Mouse (Mus musculus): Measurements from ENCODE around the gene Pbx4. TPM values are rescaled to one million over a fixed set of nuclear protein-coding genes. Genes with fewer than 3 reads are reported as not detected.

Pbx4 gene
- polyA plus RNA-seq, 1 experiment from 2014 or later: 48.7 TPM

- no peaks in the 10 kb centered on the region for H3K4me1 ChIP-seq (replicated peaks; ENCODE audit: control insufficient read depth, insufficient read depth, low read length)
- WGBS: 78% methylated on average over 7 of the region's 7 CpGs
- ATAC-seq (replicated peaks; ENCODE audit: low FRiP score): no peak
Observed at GRCm38 (mm10) chr8:69850926-69851506, 18.7 kb downstream of the Pbx4 start.

GRCm38 (mm10) chr8:69853869-69854268 is 21.6 kb downstream of the Pbx4 start:
- no peak for DNase-seq (ENCODE audit: low spot score)
- no peak for ATAC-seq (replicated peaks; ENCODE audit: low FRiP score)
- Histone ChIP-seq H3K36me3 (ENCODE audit: control insufficient read depth, insufficient read depth, low read length) (no peaks in the 10 kb centered on the region), H3K4me3 (ENCODE audit: low read depth, low read length) (no peak overlapping the region), H3K4me1 (replicated peaks; ENCODE audit: control insufficient read depth, insufficient read depth, low read length) (no peaks in the 10 kb centered on the region), H3K9ac (ENCODE audit: low read length) (no peak overlapping the region), H3K27me3 (ENCODE audit: control insufficient read depth, insufficient read depth, low read length) (no peaks in the 10 kb centered on the region), H3K4me2 (ENCODE audit: low read depth, low read length, severe bottlenecking) (no peak overlapping the region), H3K9me3 (ENCODE audit: control insufficient read depth, low read length) (no peaks in the 10 kb centered on the region), H3K27ac (ENCODE audit: low read depth, low read length) (no peak overlapping the region)
- WGBS: 90% methylated on average over 10 of the region's 10 CpGs

More at GRCm38 (mm10) chr8:69850926-69851506, 18.7 kb downstream of the Pbx4 start:
- Histone ChIP-seq H3K9me3 (ENCODE audit: control insufficient read depth, low read length) (no peaks in the 10 kb centered on the region), H3K27ac (ENCODE audit: low read depth, low read length) (no peak overlapping the region), H3K36me3 (ENCODE audit: control insufficient read depth, insufficient read depth, low read length) (no peaks in the 10 kb centered on the region), H3K9ac (ENCODE audit: low read length) (no peak overlapping the region), H3K4me3 (ENCODE audit: low read depth, low read length) (no peak overlapping the region), H3K4me2 (ENCODE audit: low read depth, low read length, severe bottlenecking) (no peak overlapping the region), H3K27me3 (ENCODE audit: control insufficient read depth, insufficient read depth, low read length) (no peaks in the 10 kb centered on the region)
- DNase-seq (ENCODE audit: low spot score): no peak

GRCm38 (mm10) chr8:69860807-69861206 is 28.5 kb downstream of the Pbx4 start:
- WGBS: 58% methylated on average over 4 of the region's 4 CpGs
- no peak for DNase-seq (ENCODE audit: low spot score)
- no peaks in the 10 kb centered on the region; the same call in 1 of the 2 replicates for H3K36me3 ChIP-seq (ENCODE audit: control insufficient read depth, insufficient read depth, low read length)

GRCm38 (mm10) chr8:69861251-69861650 is 29.0 kb downstream of the Pbx4 start:
- Histone ChIP-seq H3K4me3 (ENCODE audit: low read depth, low read length) (no peak overlapping the region), H3K9ac (ENCODE audit: low read length) (no peak overlapping the region), H3K9me3 (ENCODE audit: control insufficient read depth, low read length) (no peaks in the 10 kb centered on the region), H3K36me3 (ENCODE audit: control insufficient read depth, insufficient read depth, low read length) (no peaks in the 10 kb centered on the region; the same call in 1 of the 2 replicates), H3K27me3 (ENCODE audit: control insufficient read depth, insufficient read depth, low read length) (no peaks in the 10 kb centered on the region), H3K27ac (ENCODE audit: low read depth, low read length) (no peak overlapping the region), H3K4me1 (replicated peaks; ENCODE audit: control insufficient read depth, insufficient read depth, low read length) (no peaks in the 10 kb centered on the region), H3K4me2 (ENCODE audit: low read depth, low read length, severe bottlenecking) (no peak overlapping the region)
- DNase-seq (ENCODE audit: low spot score): no peak
- WGBS: 77% methylated on average over 2 of the region's 2 CpGs
- no peak for ATAC-seq (replicated peaks; ENCODE audit: low FRiP score)

More at GRCm38 (mm10) chr8:69860807-69861206, 28.5 kb downstream of the Pbx4 start:
- H3K27ac ChIP-seq (ENCODE audit: low read depth, low read length): no peak overlapping the region
- H3K4me3 ChIP-seq (ENCODE audit: low read depth, low read length): no peak overlapping the region
- H3K27me3 ChIP-seq (ENCODE audit: control insufficient read depth, insufficient read depth, low read length): no peaks in the 10 kb centered on the region
- H3K9ac ChIP-seq (ENCODE audit: low read length): no peak overlapping the region
- H3K4me2 ChIP-seq (ENCODE audit: low read depth, low read length, severe bottlenecking): no peak overlapping the region
- H3K4me1 ChIP-seq (replicated peaks; ENCODE audit: control insufficient read depth, insufficient read depth, low read length): no peaks in the 10 kb centered on the region
- ATAC-seq (replicated peaks; ENCODE audit: low FRiP score): no peak
- H3K9me3 ChIP-seq (ENCODE audit: control insufficient read depth, low read length): no peaks in the 10 kb centered on the region

GRCm38 (mm10) chr8:69863387-69864020 is 31.2 kb downstream of the Pbx4 start:
- Histone ChIP-seq H3K27ac (ENCODE audit: low read depth, low read length) (no peak overlapping the region), H3K4me3 (ENCODE audit: low read depth, low read length) (no peak overlapping the region), H3K27me3 (ENCODE audit: control insufficient read depth, insufficient read depth, low read length) (no peaks in the 10 kb centered on the region), H3K9ac (ENCODE audit: low read length) (no peak overlapping the region), H3K36me3 (ENCODE audit: control insufficient read depth, insufficient read depth, low read length) (no peaks in the 10 kb centered on the region; the same call in 1 of the 2 replicates), H3K4me2 (ENCODE audit: low read depth, low read length, severe bottlenecking) (no peak overlapping the region), H3K4me1 (replicated peaks; ENCODE audit: control insufficient read depth, insufficient read depth, low read length) (no peaks in the 10 kb centered on the region), H3K9me3 (ENCODE audit: control insufficient read depth, low read length) (no peaks in the 10 kb centered on the region)
- ATAC-seq (replicated peaks; ENCODE audit: low FRiP score): no peak
- 87% methylated on average over 5 of the region's 5 CpGs for WGBS
- no peak for DNase-seq (ENCODE audit: low spot score)

GRCm38 (mm10) chr8:69864180-69864579 is 31.9 kb downstream of the Pbx4 start:
- no peak overlapping the region for H3K4me2 ChIP-seq (ENCODE audit: low read depth, low read length, severe bottlenecking)
- H3K27me3 ChIP-seq (ENCODE audit: control insufficient read depth, insufficient read depth, low read length): no peaks in the 10 kb centered on the region
- H3K9ac ChIP-seq (ENCODE audit: low read length): no peak overlapping the region
- DNase-seq (ENCODE audit: low spot score): no peak
- 85% methylated on average over 5 of the region's 5 CpGs for WGBS
- H3K9me3 ChIP-seq (ENCODE audit: control insufficient read depth, low read length): no peaks in the 10 kb centered on the region
- H3K36me3 ChIP-seq (ENCODE audit: control insufficient read depth, insufficient read depth, low read length): no peaks in the 10 kb centered on the region; the same call in 1 of the 2 replicates
- H3K4me1 ChIP-seq (replicated peaks; ENCODE audit: control insufficient read depth, insufficient read depth, low read length): no peaks in the 10 kb centered on the region
- no peak overlapping the region for H3K4me3 ChIP-seq (ENCODE audit: low read depth, low read length)
- ATAC-seq (replicated peaks; ENCODE audit: low FRiP score): no peak
- no peak overlapping the region for H3K27ac ChIP-seq (ENCODE audit: low read depth, low read length)

GRCm38 (mm10) chr8:69867696-69868326 is 35.5 kb downstream of the Pbx4 start:
- Histone ChIP-seq H3K36me3 (ENCODE audit: control insufficient read depth, insufficient read depth, low read length) (no peaks in the 10 kb centered on the region; the same call in 1 of the 2 replicates), H3K9ac (ENCODE audit: low read length) (no peak overlapping the region), H3K27me3 (ENCODE audit: control insufficient read depth, insufficient read depth, low read length) (no peaks in the 10 kb centered on the region), H3K4me1 (replicated peaks; ENCODE audit: control insufficient read depth, insufficient read depth, low read length) (no peaks in the 10 kb centered on the region), H3K4me2 (ENCODE audit: low read depth, low read length, severe bottlenecking) (no peak overlapping the region), H3K9me3 (ENCODE audit: control insufficient read depth, low read length) (no peaks in the 10 kb centered on the region), H3K27ac (ENCODE audit: low read depth, low read length) (no peak overlapping the region), H3K4me3 (ENCODE audit: low read depth, low read length) (no peak overlapping the region)
- ATAC-seq (replicated peaks; ENCODE audit: low FRiP score) (no peak), DNase-seq (ENCODE audit: low spot score) (no peak)
- WGBS: 85% methylated on average over 5 of the region's 5 CpGs

GRCm38 (mm10) chr8:69870003-69870765 is 37.9 kb downstream of the Pbx4 start:
- Histone ChIP-seq H3K9ac (ENCODE audit: low read length) (no peak overlapping the region), H3K9me3 (ENCODE audit: control insufficient read depth, low read length) (no peaks in the 10 kb centered on the region), H3K27ac (ENCODE audit: low read depth, low read length) (no peak overlapping the region), H3K27me3 (ENCODE audit: control insufficient read depth, insufficient read depth, low read length) (no peaks in the 10 kb centered on the region), H3K4me2 (ENCODE audit: low read depth, low read length, severe bottlenecking) (no peak overlapping the region), H3K4me3 (ENCODE audit: low read depth, low read length) (no peak overlapping the region), H3K36me3 (ENCODE audit: control insufficient read depth, insufficient read depth, low read length) (no peaks in the 10 kb centered on the region; the same call in 1 of the 2 replicates), H3K4me1 (replicated peaks; ENCODE audit: control insufficient read depth, insufficient read depth, low read length) (no peaks in the 10 kb centered on the region)
- ATAC-seq (replicated peaks; ENCODE audit: low FRiP score) (no peak), DNase-seq (ENCODE audit: low spot score) (no peak)
- 88% methylated on average over 11 of the region's 11 CpGs for WGBS

Measured in forebrain, embryonic 11.5 days (tissue).